Mouse (Mus musculus): ENCODE results near the gene Epo. TPM values are rescaled to one million over a fixed set of nuclear protein-coding genes. Genes with fewer than 3 reads are reported as not detected.
A peak's percentile ranks its signal among the peaks of the same experiment; 100 is the strongest.

The Epo gene
- total RNA-seq, 1 experiment from 2014 or later = not detected

GRCm38 (mm10) chr5:137519691-137520550 is 13.1 kb downstream of the Epo start:
- DNase-seq = no peak

- DNase-seq = peak; percentile 77
Observed at GRCm38 (mm10) chr5:137518436-137518835, 14.6 kb downstream of the Epo start, which contains the start of gene Gigyf1. Gigyf1 (plus strand) TSS chr5:137518548.

- DNase-seq = no peak
Observed at GRCm38 (mm10) chr5:137514811-137515210, 18.2 kb downstream of the Epo start.

- DNase-seq = peak; percentile 47
Observed at GRCm38 (mm10) chr5:137513951-137514721, 18.9 kb downstream of the Epo start.

- peak; percentile 59 for DNase-seq
Observed at GRCm38 (mm10) chr5:137512847-137513794, 19.9 kb downstream of the Epo start.

GRCm38 (mm10) chr5:137511706-137512105 is 21.3 kb downstream of the Epo start:
- no peak for DNase-seq

GRCm38 (mm10) chr5:137510573-137511390 is 22.3 kb downstream of the Epo start:
- peak; percentile 44 for DNase-seq

GRCm38 (mm10) chr5:137510014-137510501 is 23.0 kb downstream of the Epo start:
- DNase-seq = peak; percentile 87

GRCm38 (mm10) chr5:137504041-137504440 is 29.0 kb downstream of the Epo start:
- peak; percentile 60 for DNase-seq

- peak; percentile 91 for DNase-seq
Observed at GRCm38 (mm10) chr5:137502667-137503110, 30.4 kb downstream of the Epo start.

GRCm38 (mm10) chr5:137501709-137502666 is 31.1 kb downstream of the Epo start, which contains the start of gene Pop7:
Pop7 (minus strand) TSS chr5:137502518.
- DNase-seq = peak; percentile 100

- DNase-seq = no peak
Observed at GRCm38 (mm10) chr5:137500186-137500585, 32.9 kb downstream of the Epo start.

- DNase-seq = peak; percentile 45
Observed at GRCm38 (mm10) chr5:137493831-137494230, 39.2 kb downstream of the Epo start.

GRCm38 (mm10) chr5:137491559-137491958 is 41.5 kb downstream of the Epo start:
- DNase-seq = no peak

- DNase-seq = no peak
Observed at GRCm38 (mm10) chr5:137487616-137488015, 45.4 kb downstream of the Epo start.

- DNase-seq = no peak
Observed at GRCm38 (mm10) chr5:137485851-137486155, 47.2 kb downstream of the Epo start.

GRCm38 (mm10) chr5:137485071-137485850 is 47.8 kb downstream of the Epo start:
- no peak for DNase-seq

- peak; percentile 57 for DNase-seq
Observed at GRCm38 (mm10) chr5:137481897-137482296, 51.1 kb downstream of the Epo start.

- DNase-seq = peak; percentile 86
Observed at GRCm38 (mm10) chr5:137481138-137481537, 51.9 kb downstream of the Epo start.

Data from adrenal gland, postnatal 14 days (tissue).